In genomic region chr13:59515074-59515473, GRCm38 (mm10) we compare ENCODE assay signal across 9 mouse cellular contexts.
DNase-seq lines count a peak whose midpoint lies in the region; ATAC-seq lines count a peak whose summit lies in the region.
"Had no signal": no experiment of that assay in that cellular context is flagged by ENCODE, and none has a peak within 500 bp of the region (broad histone marks: within the 10 kb centered on the region; RNA-seq: fewer than 3 reads in every experiment).

No protein-coding gene starts in this region.

- ATAC-seq in hindbrain, embryonic 11.5 days (ENCODE audit: low FRiP score): no peak
- no peak for ATAC-seq in hindbrain, embryonic 16.5 days

- no peak overlapping the region for H3K4me2 ChIP-seq in hindbrain, embryonic 11.5 days (replicated peaks; ENCODE audit: low read depth, low read length)
- H3K4me2 ChIP-seq in hindbrain, embryonic 16.5 days (ENCODE audit: low read length): no peak overlapping the region
- H3K4me2 ChIP-seq: stomach, embryonic 15.5 days had no signal

- H3K9me3 ChIP-seq in hindbrain, embryonic 11.5 days (ENCODE audit: control insufficient read depth, low read length): no peaks in the 10 kb centered on the region
- H3K9me3 ChIP-seq in hindbrain, embryonic 16.5 days (ENCODE audit: control insufficient read depth, low read length): no peaks in the 10 kb centered on the region
- H3K9me3 ChIP-seq: stomach, embryonic 15.5 days had no signal

- no peak overlapping the region for H3K27ac ChIP-seq in hindbrain, embryonic 11.5 days (ENCODE audit: low read depth, low read length)
- H3K27ac ChIP-seq in hindbrain, embryonic 16.5 days (ENCODE audit: low read depth, low read length): no peak overlapping the region
- H3K27ac ChIP-seq: stomach, embryonic 15.5 days had no signal

- DNase-seq in hindbrain, embryonic 11.5 days (ENCODE audit: low spot score): peak; percentile 56
- DNase-seq in 416B (ENCODE audit: low read depth): peak; percentile 69
- DNase-seq in NIH3T3 (ENCODE audit: low read depth): peak; percentile 25
- peak; percentile 81 for DNase-seq in embryo, embryonic 10 days (ENCODE audit: low spot score)
- peak; percentile 60 to 69 for DNase-seq in kidney, postnatal 4 days
- DNase-seq in retina, adult 2 months (ENCODE audit: low read depth, low spot score): peak; percentile 32
- DNase-seq in right cerebral cortex, adult 2 months (ENCODE audit: low spot score in 2 of 2): no peak

- H3K4me3 ChIP-seq in hindbrain, embryonic 11.5 days (ENCODE audit: low read depth, low read length): no peak overlapping the region
- H3K4me3 ChIP-seq in hindbrain, embryonic 16.5 days (ENCODE audit: low read length): no peak overlapping the region
- H3K4me3 ChIP-seq: stomach, embryonic 15.5 days had no signal

- H3K4me1 ChIP-seq in hindbrain, embryonic 11.5 days (replicated peaks; ENCODE audit: control insufficient read depth, insufficient read depth, low read length): no peaks in the 10 kb centered on the region
- H3K4me1 ChIP-seq in hindbrain, embryonic 16.5 days (ENCODE audit: control insufficient read depth, insufficient read depth, low read depth, low read length): no peaks in the 10 kb centered on the region
- H3K4me1 ChIP-seq: stomach, embryonic 15.5 days had no signal

- H3K27me3 ChIP-seq in hindbrain, embryonic 11.5 days (ENCODE audit: control insufficient read depth, insufficient read depth, low read length): no peaks in the 10 kb centered on the region
- H3K27me3 ChIP-seq in hindbrain, embryonic 16.5 days (replicated peaks; ENCODE audit: control insufficient read depth, insufficient read depth, low read length): no peaks in the 10 kb centered on the region
- H3K27me3 ChIP-seq: stomach, embryonic 15.5 days had no signal

- no peaks in the 10 kb centered on the region for H3K36me3 ChIP-seq in hindbrain, embryonic 11.5 days (ENCODE audit: control insufficient read depth, insufficient read depth, low read length)
- H3K36me3 ChIP-seq in hindbrain, embryonic 16.5 days (ENCODE audit: control insufficient read depth, insufficient read depth, low read length): peaks cover 12% of the 10 kb centered on the region
- H3K36me3 ChIP-seq: stomach, embryonic 15.5 days had no signal

- no peak overlapping the region for H3K9ac ChIP-seq in hindbrain, embryonic 11.5 days (ENCODE audit: low read depth, low read length)
- no peak overlapping the region for H3K9ac ChIP-seq in hindbrain, embryonic 16.5 days (ENCODE audit: low read depth, low read length)
- H3K9ac ChIP-seq: stomach, embryonic 15.5 days had no signal

- 14% methylated on average over 7 of the region's 7 CpGs for WGBS in hindbrain, embryonic 11.5 days
- WGBS in hindbrain, embryonic 16.5 days: 20% methylated on average over 7 of the region's 7 CpGs

Comparison
In these comparisons a context has a peak if more than half of its experiments do, and no peak if none do; other contexts are left out.
1. DNase-seq: peak in hindbrain, embryonic 11.5 days (single experiment), 416B (single experiment), NIH3T3 (single experiment), embryo, embryonic 10 days (single experiment), kidney, postnatal 4 days (2 of 2) and retina, adult 2 months (single experiment); none in right cerebral cortex, adult 2 months (0 of 2).